Mouse (Mus musculus) spleen, postnatal 36 days (tissue): Measurements from ENCODE around the gene Alg9.

Experiments used
- DNase-seq, 2 experiments: peaks; one replicate each; pipeline ENCODE4 v3.0.0; 2022; ENCODE audit warnings: low spot score in 2 of 2, mixed read lengths in 1 of 2

Gene Alg9

GRCm38 (mm10) chr9:50884741-50885599 lies 110.2 kb downstream of the Alg9 start:
- no peak for DNase-seq

- DNase-seq, result no peak
Measured at GRCm38 (mm10) chr9:50885600-50885987, 110.8 kb downstream of the Alg9 start.

- no peak for DNase-seq
Measured at GRCm38 (mm10) chr9:50886870-50887269, 112.1 kb downstream of the Alg9 start.

GRCm38 (mm10) chr9:50887351-50887750 lies 112.5 kb downstream of the Alg9 start:
- DNase-seq, result no peak

GRCm38 (mm10) chr9:50889211-50889610 lies 114.4 kb downstream of the Alg9 start:
- no peak for DNase-seq

- no peak for DNase-seq
Measured at GRCm38 (mm10) chr9:50889964-50890363, 115.1 kb downstream of the Alg9 start.

GRCm38 (mm10) chr9:50890494-50891090 lies 115.8 kb downstream of the Alg9 start:
- DNase-seq, result no peak
